Mouse (Mus musculus) adrenal gland, adult 2 months (tissue): Measurements from ENCODE around the gene Trappc3. TPM values are rescaled to one million over a fixed set of nuclear protein-coding genes. Genes with fewer than 3 reads are reported as not detected.
A peak's percentile ranks its signal among the peaks of the same experiment; 100 is the strongest.
"Not testable (repeated sequence)": the region's sequence is repeated elsewhere in the genome, so short reads cannot be mapped to it uniquely, and the experiment has no call there.

ENCODE experiments used
- DNase-seq: peaks from one replicate; pipeline ENCODE4 v3.0.0; 2021
- long read RNA-seq: library from polyadenylated mRNA; stranded (forward); transcript quantifications from one replicate; pipeline ENCODE4 v2.0.0, GENCODE M21; 2021
- polyA plus RNA-seq: library from polyadenylated mRNA; depleted of rRNA; stranded (reverse); fragments of >200 nt; gene quantifications from 2 replicates; pipeline ENCODE4 v1.2.3, GENCODE M21; 2012; rRNA removed
- total RNA-seq, 2 experiments: library from RNA; stranded (reverse); gene quantifications; 2 replicates each; pipeline ENCODE4 v1.2.3; 2021

Trappc3 gene
- total RNA-seq = 100 to 1,000 TPM in 1 of 2 experiments, 10 to 100 TPM in 1; 85.8 to 103 TPM
- polyA plus RNA-seq = 16.2 and 16.5 TPM in 2 replicates
- long read RNA-seq, transcript Trappc3-201 (5 exons, 1,336 nt) = major isoform, 71 of 74 reads
- long read RNA-seq, partial matches to known transcripts = 0 of 74 reads
- long read RNA-seq, other reads (novel, unspliced or antisense) = 3 of 74 reads

- DNase-seq = peak; percentile 99
Observed at GRCm38 (mm10) chr4:126262119-126262807, at the start of gene Trappc3. Gene Trappc3, plus strand, starts transcription at chr4:126262325.

- DNase-seq = peak; percentile 74
Observed at GRCm38 (mm10) chr4:126217771-126218170, 44.4 kb upstream of the Trappc3 start.

GRCm38 (mm10) chr4:126219540-126219939 is 42.6 kb upstream of the Trappc3 start:
- DNase-seq = not testable (repeated sequence)

- no peak for DNase-seq
Observed at GRCm38 (mm10) chr4:126220045-126220444, 42.1 kb upstream of the Trappc3 start.

- DNase-seq = no peak
Observed at GRCm38 (mm10) chr4:126222631-126223030, 39.5 kb upstream of the Trappc3 start.

GRCm38 (mm10) chr4:126226640-126227039 is 35.5 kb upstream of the Trappc3 start:
- no peak for DNase-seq

- DNase-seq = peak; percentile 93
Observed at GRCm38 (mm10) chr4:126227077-126227761, 34.9 kb upstream of the Trappc3 start.

- DNase-seq = no peak
Observed at GRCm38 (mm10) chr4:126228144-126228543, 34.0 kb upstream of the Trappc3 start.

- DNase-seq = no peak
Observed at GRCm38 (mm10) chr4:126229900-126230299, 32.2 kb upstream of the Trappc3 start.

GRCm38 (mm10) chr4:126233676-126234308 is 28.3 kb upstream of the Trappc3 start:
- DNase-seq = no peak

GRCm38 (mm10) chr4:126234496-126235175 is 27.5 kb upstream of the Trappc3 start:
- DNase-seq = peak; percentile 28

- no peak for DNase-seq
Observed at GRCm38 (mm10) chr4:126235191-126235590, 26.9 kb upstream of the Trappc3 start.

- no peak for DNase-seq
Observed at GRCm38 (mm10) chr4:126236467-126237280, 25.5 kb upstream of the Trappc3 start.

- no peak for DNase-seq
Observed at GRCm38 (mm10) chr4:126237721-126238242, 24.3 kb upstream of the Trappc3 start.

- DNase-seq = no peak
Observed at GRCm38 (mm10) chr4:126239862-126240475, 22.2 kb upstream of the Trappc3 start.

- no peak for DNase-seq
Observed at GRCm38 (mm10) chr4:126241956-126242355, 20.2 kb upstream of the Trappc3 start.

GRCm38 (mm10) chr4:126242510-126242909 is 19.6 kb upstream of the Trappc3 start:
- DNase-seq = no peak

- no peak for DNase-seq
Observed at GRCm38 (mm10) chr4:126246202-126246889, 15.8 kb upstream of the Trappc3 start.

- DNase-seq = no peak
Observed at GRCm38 (mm10) chr4:126248261-126248868, 13.8 kb upstream of the Trappc3 start.
